Mouse (Mus musculus) B cell, adult 2 months (primary cell): ENCODE data around the gene Ntsr1.

Experiments used
- DNase-seq, 2 experiments: peaks; one replicate each; pipeline ENCODE4 v3.0.0; 2022

The Ntsr1 gene

GRCm38 (mm10) chr2:180563296-180563695 lies 63.5 kb downstream of the Ntsr1 start:
- DNase-seq = no peak

- DNase-seq = no peak
Observed at GRCm38 (mm10) chr2:180563841-180564240, 64.1 kb downstream of the Ntsr1 start.

DNA sequence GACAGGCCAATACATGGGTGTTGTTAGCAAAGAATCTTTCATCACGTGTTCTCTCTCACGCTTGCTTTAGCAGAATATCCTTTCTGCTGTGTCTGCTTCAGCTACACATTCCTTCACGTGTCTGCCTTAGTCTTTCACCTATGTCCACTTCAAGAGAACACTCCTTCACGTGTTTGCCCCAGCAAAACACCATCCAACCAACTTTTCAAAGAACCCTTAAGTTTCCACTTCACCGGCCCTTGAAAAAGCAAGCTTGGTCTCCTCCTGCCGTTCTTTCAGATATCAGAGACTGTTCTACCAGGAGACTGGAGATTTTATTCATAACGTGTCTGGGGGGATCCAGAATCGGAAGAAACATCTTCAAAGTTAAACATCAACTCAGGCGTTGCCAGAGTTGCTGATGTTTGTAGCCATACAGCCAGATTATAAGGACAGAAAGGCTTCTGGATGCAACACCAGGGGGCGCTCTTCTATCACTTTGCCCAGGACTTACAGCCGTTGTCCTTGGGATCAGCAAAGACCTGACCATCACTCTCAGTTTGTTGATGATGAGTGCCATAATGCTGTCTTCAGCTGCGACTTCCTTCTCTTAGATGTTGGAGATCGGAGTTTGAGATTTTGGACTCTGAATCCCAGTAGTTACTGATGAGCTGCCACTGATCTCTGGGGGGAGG lies 66.6 kb downstream of the Ntsr1 start:
- peak; percentile 78 to 80 for DNase-seq

GRCm38 (mm10) chr2:180569028-180569643 lies 69.4 kb downstream of the Ntsr1 start:
- DNase-seq = no peak

GRCm38 (mm10) chr2:180576482-180576881 lies 76.7 kb downstream of the Ntsr1 start:
- DNase-seq = no peak

DNA sequence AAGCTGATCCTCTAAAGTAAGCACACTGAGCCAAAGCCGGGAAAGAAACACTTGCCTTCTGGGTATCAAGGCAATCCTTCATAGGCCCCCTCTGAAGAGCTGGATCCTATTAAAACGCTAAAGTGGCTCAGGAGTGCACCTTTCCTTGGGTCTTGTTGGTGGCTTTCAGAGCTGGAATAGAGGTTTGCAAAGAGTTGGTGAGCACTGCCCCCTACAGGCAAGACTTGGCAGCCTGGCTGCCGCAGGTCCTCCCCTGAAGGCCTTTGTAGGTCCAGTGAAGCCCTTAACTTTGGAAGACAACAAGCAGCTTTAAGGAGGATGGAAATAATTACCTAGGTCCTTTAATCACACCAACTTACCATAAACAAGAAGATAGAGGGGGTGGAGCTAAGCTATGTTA lies 78.9 kb downstream of the Ntsr1 start:
- DNase-seq = peak; percentile 83

- no peak for DNase-seq
Observed at GRCm38 (mm10) chr2:180581002-180581401, 81.2 kb downstream of the Ntsr1 start, which contains the start of gene Mrgbp. Mrgbp (plus strand) TSS chr2:180581304.

- peak; percentile 97 to 98 for DNase-seq
Observed at GRCm38 (mm10) chr2:180582481-180583153, 82.8 kb downstream of the Ntsr1 start.

DNA sequence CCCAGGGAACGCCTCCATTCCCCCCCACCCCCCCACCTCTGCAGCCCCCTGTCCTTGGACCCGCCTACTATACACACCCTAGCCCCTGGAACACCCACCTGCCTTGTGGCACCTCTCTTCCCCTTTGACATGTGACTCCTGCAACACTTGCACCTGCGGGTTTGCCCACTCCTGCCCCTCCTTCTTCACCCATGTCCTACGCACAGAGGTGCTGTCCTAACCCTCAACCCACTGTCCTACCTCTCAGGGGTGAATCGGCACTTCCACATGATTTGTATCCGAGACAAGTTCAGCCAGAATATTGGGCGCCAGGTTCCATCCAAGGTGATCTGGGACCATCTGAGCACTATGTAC lies 83.4 kb downstream of the Ntsr1 start:
- DNase-seq = peak; percentile 36 to 43

- DNase-seq = peak in 1 of 2 experiments; percentile 59
Observed at GRCm38 (mm10) chr2:180588736-180589122, 89.0 kb downstream of the Ntsr1 start.

DNA sequence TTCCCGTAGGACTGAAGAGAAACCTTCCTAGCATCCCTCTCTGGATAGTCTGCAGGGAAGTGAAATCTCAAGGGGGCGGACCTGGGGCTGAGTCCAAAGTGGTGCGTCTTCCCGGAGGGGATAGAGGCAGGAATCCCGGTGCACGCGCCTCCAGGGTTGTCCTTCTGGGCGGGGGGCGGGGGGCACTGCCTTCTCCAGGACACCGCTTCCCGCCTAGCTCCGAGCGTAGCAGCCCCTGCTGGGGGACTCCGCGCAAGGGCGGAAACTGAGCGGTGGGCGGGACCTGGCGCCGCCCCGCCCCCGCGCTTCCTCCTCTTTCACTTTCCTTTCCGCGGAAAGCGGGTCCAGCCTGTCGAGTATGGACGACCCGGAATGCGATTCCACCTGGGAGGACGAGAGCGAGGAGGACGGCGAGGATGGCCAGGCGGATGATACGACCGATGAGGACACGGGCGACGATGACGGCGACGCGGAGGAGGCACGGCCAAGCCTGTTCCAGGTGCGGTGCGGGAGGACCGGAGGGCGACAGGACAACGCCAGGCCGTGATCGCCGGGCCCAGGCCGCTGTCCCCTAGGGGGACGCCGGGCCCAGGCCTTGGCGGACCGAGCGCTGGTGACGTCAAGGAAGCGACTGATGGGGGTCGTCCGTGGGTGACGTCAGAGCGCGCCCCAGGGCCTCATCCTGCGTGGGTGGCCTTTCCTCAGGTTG lies 89.5 kb downstream of the Ntsr1 start, which contains the start of gene Ogfr:
Gene Ogfr (plus strand): TSS at position 123 of the 709 bp plus-strand sequence.
- peak; percentile 89 to 91 for DNase-seq
